Mouse (Mus musculus): Measurements from ENCODE around the gene Drd4. TPM values are rescaled to one million over a fixed set of nuclear protein-coding genes. Genes with fewer than 3 reads are reported as not detected.

The Drd4 gene
- total and polyA plus RNA-seq, 3 experiments, result not detected

DNA sequence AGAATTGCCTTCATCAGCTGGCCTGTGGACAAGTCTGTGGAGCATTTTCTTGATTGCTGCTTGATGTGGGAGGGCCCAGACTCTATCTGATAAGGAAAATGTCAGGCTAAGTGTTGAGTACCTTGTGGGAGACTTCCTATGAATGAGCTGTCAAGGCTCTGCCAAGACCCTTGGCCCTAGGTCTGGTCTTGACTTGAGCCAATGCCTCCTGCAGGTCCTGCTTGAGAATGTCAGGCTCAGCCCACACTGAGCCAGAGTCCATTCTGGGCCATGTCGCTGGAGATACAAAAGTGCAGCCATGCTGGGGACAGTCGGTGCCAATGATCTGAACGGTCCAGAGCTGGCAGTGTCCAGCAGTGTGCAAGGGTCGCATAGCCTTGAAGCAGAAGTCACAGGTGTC, 9.1 kb upstream of the Drd4 start:
- peak overlapping the region; percentile 96; the same call in 1 of the 2 replicates for H3K27ac ChIP-seq (ENCODE audit: insufficient read depth, low read depth)
- dilution Hi-C loops (cut with MboI; ENCODE audit: extremely low pct_ligation_motif_present, extremely low pct_unique_long_range_greater_than_20kb, low sequenced_read_pairs), result no loop called here
- H3K79me2 ChIP-seq (replicated peaks; ENCODE audit: control insufficient read depth, extremely low read depth, insufficient read depth, poor library complexity, severe bottlenecking), result no peaks in the 10 kb centered on the region

DNA sequence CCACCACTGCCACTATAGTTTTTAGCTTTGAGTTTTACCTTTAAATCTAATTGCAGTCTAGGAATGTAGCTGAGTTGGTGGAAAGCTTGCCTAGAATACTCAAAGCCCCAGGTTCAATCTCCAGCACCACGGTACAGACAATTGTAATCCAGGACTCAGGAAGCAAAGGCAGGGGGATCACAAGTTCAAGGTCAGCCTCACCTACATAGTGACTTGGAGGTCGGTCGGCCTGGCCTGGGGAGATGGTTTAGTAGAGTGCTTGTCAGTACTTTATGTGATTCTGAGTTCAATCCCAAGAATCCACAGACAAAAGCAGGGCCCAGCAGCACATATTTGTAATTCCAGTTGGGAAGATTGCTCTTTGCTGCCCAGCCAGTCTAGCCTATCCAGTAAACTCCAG, 3.8 kb upstream of the Drd4 start:
- Histone ChIP-seq H3K4me2 (ENCODE audit: insufficient read depth, low read depth, poor library complexity, severe bottlenecking) (no peak overlapping the region), H3K27me3 (replicated peaks) (no peaks in the 10 kb centered on the region), H3K36me3 (replicated peaks in 1 of 2; ENCODE audit: control insufficient read depth in 1 of 2, insufficient read depth in 1 of 2, low read length in 1 of 2) (no peaks in the 10 kb centered on the region), H3K79me2 (replicated peaks; ENCODE audit: control insufficient read depth, extremely low read depth, insufficient read depth, poor library complexity, severe bottlenecking) (no peaks in the 10 kb centered on the region), H3K9ac (ENCODE audit: insufficient read depth, low read depth) (no peak overlapping the region), H3K9me3 (replicated peaks; ENCODE audit: low read length) (no peaks in the 10 kb centered on the region), H3K27ac (ENCODE audit: insufficient read depth, low read depth) (no peak overlapping the region), H3K4me3 (replicated peaks in 1 of 3; ENCODE audit: low read depth in 2 of 3, low read length in 2 of 3, poor library complexity in 1 of 3) (no peak overlapping the region), H3K4me1 (ENCODE audit: control insufficient read depth in 1 of 2, insufficient read depth in 2 of 2) (peaks cover 0 to 3% of the 10 kb centered on the region in 2 experiments; a peak in 1 of 4 replicates)
- no peak for TF ChIP-seq POLR2A (IDR thresholded peaks at IDR 0.05; ENCODE audit: low read depth, low read length)
- no peak for TF ChIP-seq ZKSCAN1 (IDR thresholded peaks at IDR 0.05; ENCODE audit: borderline replicate concordance, low read depth, low read length)
- dilution Hi-C loops (cut with MboI; ENCODE audit: extremely low pct_ligation_motif_present, extremely low pct_unique_long_range_greater_than_20kb, low sequenced_read_pairs), result no loop called here
- no peak for DNase-seq (ENCODE audit: extremely low read depth)
- in situ Hi-C loops (cut with MboI; ENCODE audit: low pct_ligation_motif_present, low pct_unique_long_range_greater_than_20kb, low sequenced_read_pairs), result no loop called here

More for the DNA sequence above, 9.1 kb upstream of the Drd4 start:
- Histone ChIP-seq H3K9me3 (replicated peaks; ENCODE audit: low read length) (no peaks in the 10 kb centered on the region), H3K4me2 (ENCODE audit: insufficient read depth, low read depth, poor library complexity, severe bottlenecking) (no peak overlapping the region), H3K36me3 (replicated peaks in 1 of 2; ENCODE audit: control insufficient read depth in 1 of 2, insufficient read depth in 1 of 2, low read length in 1 of 2) (no peaks in the 10 kb centered on the region), H3K4me1 (ENCODE audit: control insufficient read depth in 1 of 2, insufficient read depth in 2 of 2) (peaks cover 25 to 47% of the 10 kb centered on the region in 2 experiments), H3K27me3 (replicated peaks) (no peaks in the 10 kb centered on the region), H3K9ac (ENCODE audit: insufficient read depth, low read depth) (no peak overlapping the region), H3K4me3 (replicated peaks in 1 of 3; ENCODE audit: low read depth in 2 of 3, low read length in 2 of 3, poor library complexity in 1 of 3) (no peak overlapping the region)
- in situ Hi-C loops (cut with MboI; ENCODE audit: low pct_ligation_motif_present, low pct_unique_long_range_greater_than_20kb, low sequenced_read_pairs), result no loop called here
- DNase-seq (ENCODE audit: extremely low read depth), result no peak
- TF ChIP-seq CTCF (conservative IDR thresholded peaks at IDR 0.05 in 1 of 2, IDR thresholded peaks at IDR 0.05 in 1 of 2; ENCODE audit: low read depth in 2 of 2, low read length in 2 of 2) (no peak), JUN (IDR thresholded peaks at IDR 0.05; ENCODE audit: insufficient read depth, low read depth, low read length) (no peak), MEF2A (IDR thresholded peaks at IDR 0.05; ENCODE audit: borderline replicate concordance, low read depth, low read length) (no peak), MYC (IDR thresholded peaks at IDR 0.05; ENCODE audit: low read depth, low read length) (no peak), ZKSCAN1 (IDR thresholded peaks at IDR 0.05; ENCODE audit: borderline replicate concordance, low read depth, low read length) (no peak), USF1 (IDR thresholded peaks at IDR 0.05; ENCODE audit: low read depth, low read length) (no peak), ZMIZ1 (IDR thresholded peaks at IDR 0.05; ENCODE audit: low read depth, low read length) (no peak), RCOR1 (conservative IDR thresholded peaks at IDR 0.05; ENCODE audit: low read depth, low read length) (no peak), NRF1 (IDR thresholded peaks at IDR 0.05; ENCODE audit: low read depth, low read length) (no peak), RAD21 (IDR thresholded peaks at IDR 0.05; ENCODE audit: low read depth, low read length) (no peak), UBTF (IDR thresholded peaks at IDR 0.05; ENCODE audit: low read depth, low read length) (no peak), ETS1 (conservative IDR thresholded peaks at IDR 0.05; ENCODE audit: low read depth, low read length) (no peak), EP300 (IDR thresholded peaks at IDR 0.05; ENCODE audit: low read length) (no peak), ELF1 (IDR thresholded peaks at IDR 0.05; ENCODE audit: low read depth, low read length) (no peak)
